Comparison of ENCODE assay signal across 8 mouse cellular contexts in genomic region chr1:105880555-105881304, GRCm38 (mm10).
DNase-seq lines count a peak whose midpoint lies in the region; ATAC-seq lines count a peak whose summit lies in the region.

No protein-coding gene starts in this region.

- H3K4me1 ChIP-seq in heart, embryonic 13.5 days: peaks cover 31% of the 10 kb centered on the region
- 0 out of 2 replicates have a peak, but pooled peaks cover 2% of the 10 kb centered on the region for H3K4me1 ChIP-seq in forebrain, embryonic 16.5 days (replicated peaks; ENCODE audit: control insufficient read depth, insufficient read depth, low read length)
- H3K4me1 ChIP-seq in liver, embryonic 11.5 days (replicated peaks; ENCODE audit: control insufficient read depth, insufficient read depth, low read length): no peaks in the 10 kb centered on the region

- peak overlapping the region; percentile 48; the same call in 1 of the 2 replicates for H3K9ac ChIP-seq in heart, embryonic 13.5 days
- H3K9ac ChIP-seq in forebrain, embryonic 16.5 days (replicated peaks; ENCODE audit: low read depth, low read length): no peak overlapping the region
- H3K9ac ChIP-seq in liver, embryonic 11.5 days (ENCODE audit: low read depth, low read length): no peak overlapping the region

- 27% methylated on average over 25 of the region's 25 CpGs for WGBS in heart, embryonic 13.5 days
- WGBS in forebrain, embryonic 16.5 days: 14% methylated on average over 23 of the region's 25 CpGs
- WGBS in liver, embryonic 11.5 days: 35% methylated on average over 25 of the region's 25 CpGs

- H3K4me3 ChIP-seq in heart, embryonic 13.5 days: peak overlapping the region; percentile 36
- no peak overlapping the region; the same call in 1 of the 2 replicates for H3K4me3 ChIP-seq in forebrain, embryonic 16.5 days (replicated peaks; ENCODE audit: low read length)
- no peak overlapping the region for H3K4me3 ChIP-seq in liver, embryonic 11.5 days (ENCODE audit: low read depth, low read length)

- no peaks in the 10 kb centered on the region for H3K27me3 ChIP-seq in heart, embryonic 13.5 days (replicated peaks)
- no peaks in the 10 kb centered on the region for H3K27me3 ChIP-seq in forebrain, embryonic 16.5 days (replicated peaks; ENCODE audit: control insufficient read depth, insufficient read depth, low read length)
- H3K27me3 ChIP-seq in liver, embryonic 11.5 days (replicated peaks; ENCODE audit: control insufficient read depth, insufficient read depth, low read length): no peaks in the 10 kb centered on the region

- H3K27ac ChIP-seq in heart, embryonic 13.5 days (replicated peaks): no peak overlapping the region
- no peak overlapping the region for H3K27ac ChIP-seq in forebrain, embryonic 16.5 days (ENCODE audit: low read length)
- H3K27ac ChIP-seq in liver, embryonic 11.5 days (ENCODE audit: low read depth, low read length): no peak overlapping the region

- no peaks in the 10 kb centered on the region for H3K9me3 ChIP-seq in heart, embryonic 13.5 days
- no peaks in the 10 kb centered on the region for H3K9me3 ChIP-seq in forebrain, embryonic 16.5 days (ENCODE audit: control insufficient read depth, low read length)
- H3K9me3 ChIP-seq in liver, embryonic 11.5 days (ENCODE audit: control insufficient read depth, low read length): no peaks in the 10 kb centered on the region

- H3K36me3 ChIP-seq in heart, embryonic 13.5 days: no peaks in the 10 kb centered on the region
- no peaks in the 10 kb centered on the region for H3K36me3 ChIP-seq in forebrain, embryonic 16.5 days (ENCODE audit: control insufficient read depth, insufficient read depth)
- no peaks in the 10 kb centered on the region for H3K36me3 ChIP-seq in liver, embryonic 11.5 days (ENCODE audit: control insufficient read depth, insufficient read depth, low read length)

- ATAC-seq in heart, embryonic 13.5 days (ENCODE audit: extremely low read depth, insufficient number of reproducible peaks, low FRiP score, low TSS enrichment): no peak; the same call in 1 of the 2 replicates
- ATAC-seq in forebrain, embryonic 16.5 days: peak; percentile 49
- peak; percentile 44 for ATAC-seq in liver, embryonic 11.5 days (replicated peaks; ENCODE audit: low FRiP score)

- no peak for DNase-seq in heart, adult 18-20 months
- DNase-seq in ZHBTc4 (ENCODE audit: low read depth, low spot score): peak; percentile 26
- DNase-seq in liver, embryonic 11.5 days (ENCODE audit: low spot score): peak; percentile 40
- peak; percentile 65 for DNase-seq in retina, postnatal 1 day
- no peak for DNase-seq in frontal cortex, postnatal 14 days (ENCODE audit: low spot score in 2 of 2)
- no peak for DNase-seq in cerebellum, adult 11-12 months

- H3K4me2 ChIP-seq in heart, embryonic 13.5 days: peak overlapping the region; percentile 63
- H3K4me2 ChIP-seq in forebrain, embryonic 16.5 days (ENCODE audit: low read length): peak overlapping the region; percentile 37
- H3K4me2 ChIP-seq in liver, embryonic 11.5 days: peak overlapping the region; percentile 48

Comparison
In these comparisons a context has a peak if more than half of its experiments do, and no peak if none do; other contexts are left out.
1. DNase-seq: peak in ZHBTc4 (single experiment), liver, embryonic 11.5 days (single experiment) and retina, postnatal 1 day (single experiment); none in heart, adult 18-20 months (0 of 2), frontal cortex, postnatal 14 days (0 of 2) and cerebellum, adult 11-12 months (single experiment).
2. Peak in every context shown above with its lines, with median percentiles within 50 percentile points of each other: H3K4me2 ChIP-seq.